Mouse (Mus musculus): ENCODE results near the gene Comt. TPM values are rescaled to one million over a fixed set of nuclear protein-coding genes. Genes with fewer than 3 reads are reported as not detected.

Gene Comt
- total RNA-seq, 2 experiments from 2014 or later = 99.0 to 129 TPM

- DNase-seq (ENCODE audit: low spot score in 2 of 2) = no peak
These were observed 53.0 kb downstream of the Comt start for GRCm38 (mm10) chr16:18373632-18374031.

DNA sequence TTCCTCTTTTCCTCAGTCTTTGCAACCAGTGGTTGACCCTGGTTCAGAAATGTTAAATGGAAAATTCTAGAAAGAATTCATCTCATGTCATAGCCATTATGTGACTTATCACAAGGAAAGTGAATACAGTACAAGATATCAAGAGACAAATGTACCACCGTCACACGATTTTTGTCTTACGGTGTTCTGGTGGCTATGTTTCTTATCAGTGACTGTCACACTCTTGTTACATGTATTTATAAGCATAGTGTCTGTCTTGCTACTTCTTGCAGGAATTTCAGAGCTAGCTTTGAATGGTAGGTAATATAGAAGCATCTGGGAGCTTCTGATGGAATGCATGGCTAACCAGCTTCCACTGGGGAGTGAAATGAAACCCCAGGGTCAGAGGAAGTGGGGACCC is 56.5 kb downstream of the Comt start:
- DNase-seq (ENCODE audit: low spot score in 2 of 2) = no peak

DNA sequence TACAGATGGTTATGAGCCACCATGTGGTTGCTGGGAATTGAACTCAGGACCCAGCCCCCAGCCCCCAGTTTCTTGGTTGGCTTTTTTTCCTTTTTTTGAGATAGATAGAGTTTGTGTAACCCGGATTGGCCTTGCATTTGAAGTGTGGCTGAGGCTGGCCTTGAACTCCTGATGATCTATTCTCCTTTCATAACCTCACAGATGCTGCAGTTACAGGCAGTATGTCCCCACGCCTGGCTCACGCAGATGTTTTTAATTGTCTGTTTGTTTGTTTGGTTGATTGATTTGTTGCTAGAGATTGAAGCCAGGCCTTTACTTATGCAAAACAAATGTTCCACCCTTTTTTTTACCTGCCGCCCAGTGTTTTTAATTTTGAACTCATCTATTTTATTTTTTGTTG is 59.8 kb downstream of the Comt start:
- no peak for DNase-seq (ENCODE audit: low spot score in 2 of 2)

DNA sequence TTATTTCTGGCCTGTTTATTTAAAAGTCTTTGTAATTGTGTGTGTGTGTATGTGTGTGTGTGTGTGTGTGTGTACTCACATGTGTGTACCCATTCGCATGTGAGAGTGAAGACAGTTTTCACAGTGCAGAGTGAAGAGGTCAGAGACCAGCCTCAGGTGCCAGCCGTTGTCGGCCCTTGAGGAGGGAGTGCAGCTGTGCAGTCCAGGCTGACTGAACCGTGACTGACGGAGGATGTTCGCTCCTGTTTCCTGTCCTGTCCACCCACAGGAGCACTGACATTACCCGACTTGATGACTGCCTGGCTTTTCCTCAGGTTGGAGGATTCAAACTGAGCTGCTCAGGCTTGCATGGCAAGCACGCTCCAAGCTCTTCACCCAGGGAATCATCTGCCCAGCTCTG is 63.7 kb downstream of the Comt start:
- no peak for DNase-seq (ENCODE audit: low spot score in 2 of 2)

GRCm38 (mm10) chr16:18360151-18360805 is 66.4 kb downstream of the Comt start:
- no peak for DNase-seq (ENCODE audit: low spot score in 2 of 2)

DNA sequence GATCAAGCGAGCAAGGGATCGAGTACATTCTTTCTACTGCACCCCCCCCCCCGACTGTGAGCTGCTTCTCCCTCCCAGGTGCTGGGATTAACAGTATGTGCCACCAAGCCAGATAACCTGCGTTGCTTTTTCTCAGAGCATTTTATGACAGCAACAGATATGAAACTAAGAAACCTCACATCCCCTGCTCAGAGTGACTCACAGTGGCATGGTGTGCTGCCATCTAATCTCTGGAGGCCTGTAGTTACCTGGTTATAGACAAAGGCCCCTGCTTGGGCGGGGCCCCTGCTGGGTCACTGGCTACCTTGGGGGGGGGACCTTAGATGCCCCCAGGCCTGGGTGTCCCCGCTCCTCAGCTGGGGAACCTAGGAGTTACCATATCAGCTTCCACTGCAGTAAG is 68.7 kb downstream of the Comt start:
- no peak for DNase-seq (ENCODE audit: low spot score in 2 of 2)

DNA sequence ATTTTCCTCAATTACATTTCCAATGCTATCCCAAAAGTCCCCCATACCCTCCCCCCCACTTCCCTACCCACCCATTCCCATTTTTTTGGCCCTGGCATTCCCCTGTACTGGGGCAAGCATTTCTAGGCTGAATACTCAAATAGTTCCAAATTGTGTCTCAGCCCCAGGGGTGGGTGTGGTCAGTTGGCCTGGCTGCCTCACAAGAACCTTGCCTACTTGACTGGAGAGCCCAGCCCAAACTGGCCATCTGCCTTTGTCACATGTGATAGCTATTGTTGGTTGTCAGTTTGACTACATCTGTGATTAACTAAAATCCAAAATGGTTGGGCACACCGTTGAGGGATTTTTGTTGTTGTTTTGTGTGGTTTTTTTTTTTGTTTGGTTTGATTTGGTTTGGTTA is 69.7 kb downstream of the Comt start:
- DNase-seq (ENCODE audit: low spot score in 2 of 2) = no peak

Small RNAs within 50 kb of the gene (microRNA-seq; reads per million reads assigned to microRNA genes)
- gene Gm26219 = not detected

Other genes starting within 250 kb of the Comt start
- gene Ccdc188, start 209.0 kb downstream of the Comt start, total RNA-seq (2021) = not detected
- 10 to 100 TPM; 26.7 to 27.0 TPM for gene Zdhhc8, start 191.7 kb downstream of the Comt start, total RNA-seq (2021)
- 10 to 100 TPM; 55.7 to 58.8 TPM for gene Trmt2a, start 178.2 kb downstream of the Comt start, total RNA-seq (2021)
- gene Ranbp1, start 178.1 kb downstream of the Comt start, total RNA-seq (2021) = 100 to 1,000 TPM; 167 to 187 TPM
- gene Gm49776, start 168.5 kb downstream of the Comt start, total RNA-seq (2021) = not detected
- 10 to 100 TPM; 49.7 to 58.4 TPM for gene Dgcr8, start 137.6 kb downstream of the Comt start, total RNA-seq (2021)
- gene Tango2, start 78.7 kb downstream of the Comt start, total RNA-seq (2021) = 10 to 100 TPM; 42.3 to 45.5 TPM
- gene Arvcf, start 78.7 kb downstream of the Comt start, total RNA-seq (2021) = 10 to 100 TPM; 56.9 to 59.4 TPM
- gene Txnrd2, start 468 bp downstream of the Comt start, total RNA-seq (2021) = 10 to 100 TPM; 60.2 to 67.6 TPM
- gene Gnb1l, start 71.9 kb upstream of the Comt start, total RNA-seq (2021) = 1 to 10 TPM; 5.6 to 9.2 TPM
- gene Rtl10, start 72.0 kb upstream of the Comt start, total RNA-seq (2021) = 10 to 100 TPM in 1 of 2 experiments, 1 to 10 TPM in 1; 9.5 to 11.0 TPM
- 1 to 10 TPM in 1 of 2 experiments, under 1 TPM in 1; 0.59 to 1.0 TPM for gene Tbx1, start 163.8 kb upstream of the Comt start, total RNA-seq (2021)
- gene Gp1bb, start 195.6 kb upstream of the Comt start, total RNA-seq (2021) = 1 to 10 TPM in 1 of 2 experiments, under 1 TPM in 1; 0.39 to 1.1 TPM
- gene Gm49601, start 199.6 kb upstream of the Comt start, total RNA-seq (2021) = 10 to 100 TPM in 1 of 2 experiments, 1 to 10 TPM in 1; 7.3 to 10.7 TPM
- gene Sept5, start 203.1 kb upstream of the Comt start, total RNA-seq (2021) = 10 to 100 TPM; 18.9 to 28.7 TPM